Mouse (Mus musculus) lung, embryonic 16.5 days (tissue): Measurements from ENCODE around the gene Rfx5. TPM values are rescaled to one million over a fixed set of nuclear protein-coding genes. Genes with fewer than 3 reads are reported as not detected.

Source experiments
- ATAC-seq: fragments of 200-750 bp; cut with Nextera tagmentation; 2 replicates; pipeline ENCODE4 v1.8.0; 2017; ENCODE audit warnings: low read depth, mild to moderate bottlenecking, moderate library complexity
- H3K27ac ChIP-seq: fragments of 300-500 bp; sonication (generic); 2 replicates; pipeline ENCODE4 v1.5.1; 2014; ENCODE audit warnings: mild to moderate bottlenecking, control low read depth, low read length
- H3K27me3 ChIP-seq: fragments of 300-500 bp; sonication (generic); 2 replicates; pipeline ENCODE4 v1.6.1; 2014; ENCODE audit warnings: low read depth, low read length, mixed read lengths; ENCODE audit not compliant: control insufficient read depth, insufficient read depth
- H3K36me3 ChIP-seq: fragments of 300-500 bp; sonication (generic); 2 replicates; pipeline ENCODE4 v1.6.1; 2014; ENCODE audit warnings: low read length; ENCODE audit not compliant: control insufficient read depth, insufficient read depth
- H3K4me1 ChIP-seq: fragments of 300-500 bp; sonication (generic); replicated peaks from 2 replicates; pipeline ENCODE4 v1.6.1; 2014; ENCODE audit warnings: low read length, mixed read lengths; ENCODE audit not compliant: control insufficient read depth, insufficient read depth
- H3K4me2 ChIP-seq: fragments of 300-500 bp; sonication (generic); 2 replicates; pipeline ENCODE4 v1.6.1; 2014; ENCODE audit warnings: low read depth, low read length, control low read depth
- H3K4me3 ChIP-seq: fragments of 300-500 bp; sonication (generic); 2 replicates; pipeline ENCODE4 v1.5.1; 2014; ENCODE audit warnings: mild to moderate bottlenecking, low read length, control low read depth
- H3K9ac ChIP-seq: fragments of 300-500 bp; sonication (generic); 2 replicates; pipeline ENCODE4 v1.6.1; 2014; ENCODE audit warnings: low read length, control low read depth
- H3K9me3 ChIP-seq: fragments of 300-500 bp; sonication (generic); 2 replicates; pipeline ENCODE4 v1.6.1; 2016; ENCODE audit warnings: low read length; ENCODE audit not compliant: control insufficient read depth
- WGBS: fragments of 180-500 bp; shearing (Covaris S2); extraction: QIAGEN DNeasy Blood & Tissue Kit; methylation state at CpG from one replicate; pipeline ENCODE4 v1.1.7; 2014; 5-methylcytosine and 5-hydroxymethylcytosine counted together
- polyA plus RNA-seq: library from polyadenylated mRNA; unstranded; fragments of >200 nt; fragmentation: Nextera tagmentation; extraction: Ambion mirVana; gene quantifications from 2 replicates; pipeline ENCODE4 v1.2.1, GENCODE M21; 2015

Gene Rfx5
- polyA plus RNA-seq, 1 experiment from 2014 or later, result 10.0 TPM

DNA sequence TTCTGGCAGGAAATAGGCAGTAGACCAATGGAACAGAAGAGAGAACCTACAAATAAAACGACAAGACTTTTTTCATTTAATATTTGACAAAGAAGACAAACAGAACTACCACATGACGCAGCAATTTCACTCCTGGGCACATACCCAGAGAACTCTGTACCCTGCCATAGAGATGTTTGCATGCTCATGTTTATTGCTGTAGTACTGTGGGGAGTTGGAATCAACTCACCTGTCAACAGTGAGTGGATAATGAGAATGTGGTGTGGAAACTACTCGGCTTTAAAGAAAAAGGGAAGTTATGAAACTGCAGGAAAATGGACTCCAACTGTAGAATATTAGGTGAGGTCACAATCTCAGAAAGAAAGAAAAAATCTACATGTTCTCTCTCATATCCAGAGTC is 4.2 kb upstream of the Rfx5 start:
- no peak for ATAC-seq
- WGBS, result 71% methylated on average over 3 of the region's 3 CpGs
- Histone ChIP-seq H3K4me3 (no peak overlapping the region), H3K36me3 (no peaks in the 10 kb centered on the region), H3K27ac (no peak overlapping the region), H3K27me3 (no peaks in the 10 kb centered on the region), H3K4me2 (no peak overlapping the region), H3K9ac (no peak overlapping the region), H3K4me1 (peaks cover 11% of the 10 kb centered on the region), H3K9me3 (no peaks in the 10 kb centered on the region)

DNA sequence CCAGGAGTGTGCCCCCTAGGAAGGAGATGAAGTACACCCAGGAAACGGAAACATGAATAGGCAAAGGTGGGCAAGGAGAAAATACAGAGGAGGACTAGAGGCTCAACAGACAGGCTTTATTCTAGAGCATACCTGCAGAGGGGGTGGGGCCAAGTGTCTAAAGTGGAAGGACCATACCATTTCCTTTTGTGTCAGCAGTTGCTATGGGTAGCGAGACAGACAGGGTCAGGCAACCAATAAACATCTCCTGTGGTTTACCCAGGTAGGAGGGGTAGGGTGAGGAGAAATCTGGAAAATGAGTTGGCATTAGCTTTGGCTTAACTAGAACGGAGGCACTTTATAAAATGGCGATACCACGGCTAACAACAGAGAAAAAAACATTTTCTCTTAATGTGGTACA is 1.1 kb upstream of the Rfx5 start:
- H3K9me3 ChIP-seq, result no peaks in the 10 kb centered on the region
- H3K36me3 ChIP-seq, result peaks cover 21% of the 10 kb centered on the region
- peak overlapping the region; percentile 83 for H3K4me3 ChIP-seq
- no peaks in the 10 kb centered on the region for H3K27me3 ChIP-seq
- ATAC-seq, result peak; percentile 56
- whole genome bisulfite sequencing, result 51% methylated on average over 5 of the region's 5 CpGs
- H3K27ac ChIP-seq, result peak overlapping the region; percentile 97
- H3K9ac ChIP-seq, result no peak overlapping the region
- peaks cover 18% of the 10 kb centered on the region for H3K4me1 ChIP-seq
- H3K4me2 ChIP-seq, result peak overlapping the region; percentile 55

GRCm38 (mm10) chr3:94953384-94953763 is 501 bp upstream of the Rfx5 start:
- peaks cover 18% of the 10 kb centered on the region for H3K4me1 ChIP-seq
- WGBS, result 9% methylated on average over 9 of the region's 9 CpGs
- peak overlapping the region; percentile 55 for H3K4me2 ChIP-seq
- H3K36me3 ChIP-seq, result peaks cover 27% of the 10 kb centered on the region
- peak overlapping the region; percentile 83 for H3K4me3 ChIP-seq
- H3K27ac ChIP-seq, result peak overlapping the region; percentile 97
- ATAC-seq, result peak; percentile 17; the same call in 1 of the 2 replicates
- no peaks in the 10 kb centered on the region for H3K9me3 ChIP-seq
- H3K9ac ChIP-seq, result peak overlapping the region; percentile 75
- no peaks in the 10 kb centered on the region for H3K27me3 ChIP-seq

GRCm38 (mm10) chr3:94958295-94958694 is 4.4 kb downstream of the Rfx5 start:
- H3K4me3 ChIP-seq, result no peak overlapping the region
- peaks cover 35% of the 10 kb centered on the region for H3K36me3 ChIP-seq
- no peak overlapping the region for H3K9ac ChIP-seq
- WGBS, result 84% methylated on average over 8 of the region's 8 CpGs
- no peaks in the 10 kb centered on the region for H3K9me3 ChIP-seq
- ATAC-seq, result no peak
- H3K27me3 ChIP-seq, result no peaks in the 10 kb centered on the region
- H3K4me1 ChIP-seq, result peaks cover 7% of the 10 kb centered on the region
- H3K27ac ChIP-seq, result no peak overlapping the region
- no peak overlapping the region for H3K4me2 ChIP-seq

DNA sequence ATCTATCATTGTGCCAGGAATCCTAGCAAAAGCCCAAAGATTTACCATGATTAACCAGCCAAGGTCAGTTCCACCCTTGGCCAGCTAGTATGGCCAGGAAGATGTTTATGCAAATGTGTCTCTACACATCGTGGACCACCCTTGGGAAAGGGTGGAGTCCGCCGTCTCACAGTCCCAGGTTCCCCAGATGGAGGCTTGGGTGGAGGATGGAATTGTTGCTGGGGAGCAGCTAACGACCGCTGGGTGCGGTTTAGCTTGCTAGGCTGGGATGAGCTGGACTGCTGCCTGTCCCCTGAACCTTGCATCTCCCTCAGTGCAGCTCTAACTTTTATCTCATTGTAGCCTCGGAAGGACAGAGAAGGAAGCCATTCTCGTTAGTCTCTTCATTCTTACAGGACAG is 6.0 kb downstream of the Rfx5 start:
- Histone ChIP-seq H3K4me2 (no peak overlapping the region), H3K4me1 (peaks cover 4% of the 10 kb centered on the region), H3K27me3 (no peaks in the 10 kb centered on the region), H3K36me3 (peaks cover 35% of the 10 kb centered on the region), H3K9me3 (no peaks in the 10 kb centered on the region), H3K4me3 (no peak overlapping the region), H3K27ac (no peak overlapping the region), H3K9ac (no peak overlapping the region)
- 43% methylated on average over 8 of the region's 8 CpGs for WGBS
- no peak for ATAC-seq

DNA sequence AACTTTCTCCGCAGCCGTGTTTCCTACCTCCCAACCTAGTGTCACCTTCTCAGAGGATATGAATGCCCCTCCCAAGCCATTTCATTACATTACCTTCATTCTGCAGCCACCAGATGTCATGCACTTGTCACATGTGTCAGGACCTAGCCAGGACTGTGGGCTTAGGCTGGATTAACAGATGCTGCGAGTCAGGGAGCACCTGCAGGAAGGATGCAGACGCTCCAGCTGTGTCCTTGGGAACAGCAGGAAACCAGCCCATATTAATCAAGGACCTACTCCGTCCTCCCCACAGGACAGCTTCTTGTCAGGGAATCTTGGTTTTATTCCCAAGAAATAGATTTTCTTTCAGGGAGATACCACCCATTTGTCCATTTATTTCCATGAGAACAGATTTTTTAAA is 6.4 kb downstream of the Rfx5 start:
- no peak overlapping the region for H3K4me2 ChIP-seq
- H3K27ac ChIP-seq, result no peak overlapping the region
- no peak overlapping the region for H3K9ac ChIP-seq
- H3K4me3 ChIP-seq, result no peak overlapping the region
- WGBS, result 55% methylated on average over 5 of the region's 5 CpGs
- peaks cover 35% of the 10 kb centered on the region for H3K36me3 ChIP-seq
- no peaks in the 10 kb centered on the region for H3K9me3 ChIP-seq
- no peak for ATAC-seq
- no peaks in the 10 kb centered on the region for H3K27me3 ChIP-seq
- no peaks in the 10 kb centered on the region; the same call in none of the 2 replicates for H3K4me1 ChIP-seq

DNA sequence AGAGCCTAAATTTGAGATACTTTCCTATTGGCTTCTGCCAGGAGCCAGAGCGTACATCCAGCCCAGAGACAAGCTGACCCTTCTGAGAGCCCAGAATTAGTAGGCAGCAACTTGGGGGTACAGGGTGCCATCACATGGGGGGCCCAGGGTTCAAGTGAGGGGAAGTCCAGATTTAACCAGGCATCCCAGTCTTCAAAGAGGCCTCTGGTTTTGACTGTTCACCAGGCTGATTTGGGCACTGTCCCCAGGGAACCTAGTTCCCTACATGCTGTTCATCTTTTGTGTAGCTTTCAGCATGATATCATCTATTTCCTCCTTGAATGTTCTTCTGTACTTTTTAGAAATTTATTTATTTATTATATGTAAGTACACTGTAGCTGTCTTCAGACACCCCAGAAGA is 11.1 kb downstream of the Rfx5 start:
- no peak overlapping the region for H3K9ac ChIP-seq
- 97% methylated on average over 1 of the region's 1 CpGs for WGBS
- H3K27ac ChIP-seq, result no peak overlapping the region

GRCm38 (mm10) chr3:94965878-94966277 is 12.0 kb downstream of the Rfx5 start:
- Histone ChIP-seq H3K27me3 (no peaks in the 10 kb centered on the region), H3K36me3 (no peaks in the 10 kb centered on the region), H3K4me1 (no peaks in the 10 kb centered on the region), H3K27ac (no peak overlapping the region), H3K4me3 (no peak overlapping the region), H3K4me2 (no peak overlapping the region), H3K9ac (no peak overlapping the region), H3K9me3 (no peaks in the 10 kb centered on the region)
- WGBS, result 67% methylated on average over 1 of the region's 1 CpGs
- ATAC-seq, result no peak

More for the DNA sequence above, 11.1 kb downstream of the Rfx5 start:
- Histone ChIP-seq H3K9me3 (no peaks in the 10 kb centered on the region), H3K4me2 (no peak overlapping the region), H3K27me3 (no peaks in the 10 kb centered on the region), H3K4me1 (no peaks in the 10 kb centered on the region), H3K4me3 (no peak overlapping the region), H3K36me3 (no peaks in the 10 kb centered on the region)
- ATAC-seq, result no peak

GRCm38 (mm10) chr3:94972552-94972951 is 18.7 kb downstream of the Rfx5 start:
- no peaks in the 10 kb centered on the region for H3K9me3 ChIP-seq
- no peak overlapping the region for H3K4me3 ChIP-seq
- H3K27me3 ChIP-seq, result no peaks in the 10 kb centered on the region
- H3K4me2 ChIP-seq, result no peak overlapping the region
- no peak overlapping the region for H3K27ac ChIP-seq
- H3K4me1 ChIP-seq, result peaks cover 17% of the 10 kb centered on the region
- ATAC-seq, result no peak
- H3K36me3 ChIP-seq, result 0 out of 2 replicates have a peak, but pooled peaks cover 2% of the 10 kb centered on the region
- 65% methylated on average over 3 of the region's 3 CpGs for WGBS
- H3K9ac ChIP-seq, result no peak overlapping the region

DNA sequence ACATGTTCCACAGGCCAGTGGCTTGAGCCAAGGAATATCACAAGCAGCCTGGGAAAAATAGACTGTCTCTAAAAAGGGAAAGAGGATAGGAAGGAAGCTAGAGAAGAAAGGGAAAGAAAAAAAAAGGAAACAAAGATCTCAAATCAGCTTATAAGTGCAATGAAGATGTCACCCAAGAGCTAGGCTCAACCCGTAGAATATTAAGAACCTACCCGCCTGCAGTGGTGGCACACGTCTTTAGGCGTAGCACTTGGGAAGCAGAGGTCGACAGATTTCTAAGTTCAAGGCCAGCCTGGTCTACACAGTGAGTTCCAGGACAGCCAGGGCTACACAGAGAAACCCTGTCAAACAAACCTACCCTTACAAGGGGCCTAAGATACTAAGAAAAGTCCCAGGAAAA is 19.7 kb downstream of the Rfx5 start:
- Histone ChIP-seq H3K4me1 (peaks cover 17% of the 10 kb centered on the region), H3K4me2 (peak overlapping the region; percentile 80), H3K9ac (no peak overlapping the region), H3K9me3 (no peaks in the 10 kb centered on the region), H3K27me3 (no peaks in the 10 kb centered on the region), H3K4me3 (no peak overlapping the region; the same call in 1 of the 2 replicates), H3K27ac (no peak overlapping the region), H3K36me3 (0 out of 2 replicates have a peak, but pooled peaks cover 2% of the 10 kb centered on the region)
- 75% methylated on average over 5 of the region's 5 CpGs for WGBS
- ATAC-seq, result no peak
